In the genomic region with DNA sequence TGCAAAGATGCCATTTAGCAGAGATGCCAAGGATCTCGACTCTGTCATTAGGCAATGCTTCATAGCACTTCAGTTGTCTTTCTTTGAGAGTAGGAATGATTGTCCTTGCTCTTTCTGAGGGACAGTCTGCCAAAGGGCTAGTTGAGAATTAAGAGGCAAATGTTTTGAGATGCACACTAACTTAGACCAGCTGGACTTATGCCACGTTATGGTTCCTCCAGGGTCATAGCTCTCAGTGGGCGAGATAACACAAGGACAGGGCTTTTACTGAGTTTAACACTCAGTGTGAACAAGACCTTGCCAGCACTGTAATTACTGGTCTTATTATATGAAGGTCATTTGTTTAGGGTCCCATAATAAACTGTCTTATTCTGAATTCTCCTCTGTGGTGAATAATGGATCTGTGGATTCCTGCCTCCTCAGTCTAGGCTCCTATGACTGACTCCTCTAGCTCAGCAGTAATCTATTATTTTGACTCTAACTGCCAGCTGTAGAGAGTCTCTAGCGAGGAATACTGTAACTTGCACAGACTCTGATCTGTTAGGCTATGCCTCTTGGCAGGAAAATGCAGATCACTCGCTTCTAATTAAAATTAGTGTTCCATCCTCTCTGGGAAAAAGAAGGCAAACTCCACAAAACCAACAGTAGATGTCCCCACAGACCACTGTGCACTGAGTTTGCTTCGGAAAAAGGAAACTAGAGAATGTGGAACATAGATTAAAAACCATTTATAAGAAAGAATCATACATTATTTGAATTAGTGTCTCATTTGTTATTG, we compare ENCODE assay signal across 8 mouse cellular contexts.
DNase-seq lines count a peak whose midpoint lies in the region; ATAC-seq and TF ChIP-seq lines count a peak whose summit lies in the region.
"Had no signal": no experiment of that assay in that cellular context is flagged by ENCODE, and none has a peak within 500 bp of the region (broad histone marks: within the 10 kb centered on the region; RNA-seq: fewer than 3 reads in every experiment).

No protein-coding gene starts in this region.

- no peak; the same call in 1 of the 2 replicates for ATAC-seq in lung, embryonic 14.5 days (ENCODE audit: insufficient read depth)
- peak; percentile 87 for ATAC-seq in forebrain, embryonic 14.5 days

- no peak overlapping the region for H3K27ac ChIP-seq in lung, embryonic 14.5 days (ENCODE audit: low read depth)
- H3K27ac ChIP-seq in forebrain, embryonic 14.5 days (ENCODE audit: low read depth, low read length) = no peak overlapping the region
- H3K27ac ChIP-seq: heart, embryonic 15.5 days had no signal

- H3K27me3 ChIP-seq in lung, embryonic 14.5 days (ENCODE audit: insufficient read depth, low read length) = no peaks in the 10 kb centered on the region
- no peaks in the 10 kb centered on the region for H3K27me3 ChIP-seq in forebrain, embryonic 14.5 days (replicated peaks; ENCODE audit: control insufficient read depth, insufficient read depth, low read length)
- H3K27me3 ChIP-seq: heart, embryonic 15.5 days had no signal

- H3K9me3 ChIP-seq in lung, embryonic 14.5 days (ENCODE audit: low read depth, low read length) = no peaks in the 10 kb centered on the region
- H3K9me3 ChIP-seq in forebrain, embryonic 14.5 days (replicated peaks; ENCODE audit: control insufficient read depth, low read length) = no peaks in the 10 kb centered on the region
- H3K9me3 ChIP-seq: heart, embryonic 15.5 days had no signal

- H3K36me3 ChIP-seq in lung, embryonic 14.5 days (ENCODE audit: insufficient read depth) = no peaks in the 10 kb centered on the region
- no peaks in the 10 kb centered on the region for H3K36me3 ChIP-seq in forebrain, embryonic 14.5 days (ENCODE audit: control insufficient read depth, insufficient read depth, low read length)
- H3K36me3 ChIP-seq: heart, embryonic 15.5 days had no signal

- H3K4me2 ChIP-seq in lung, embryonic 14.5 days = no peak overlapping the region
- no peak overlapping the region for H3K4me2 ChIP-seq in forebrain, embryonic 14.5 days (ENCODE audit: low read length)
- H3K4me2 ChIP-seq: heart, embryonic 15.5 days had no signal

- no peak overlapping the region for H3K9ac ChIP-seq in lung, embryonic 14.5 days
- H3K9ac ChIP-seq in forebrain, embryonic 14.5 days (ENCODE audit: low read length) = no peak overlapping the region
- H3K9ac ChIP-seq: heart, embryonic 15.5 days had no signal

- 50% methylated on average over 6 of the region's 6 CpGs for WGBS in lung, embryonic 14.5 days
- WGBS in forebrain, embryonic 14.5 days = 23% methylated on average over 6 of the region's 6 CpGs

- peak; percentile 67 for DNase-seq in lung, embryonic 14.5 days
- no peak for DNase-seq in lung, postnatal 10 days
- peak; percentile 92 for DNase-seq in forebrain, embryonic 14.5 days (ENCODE audit: low spot score)
- DNase-seq in layer of hippocampus, adult 9-10 months (ENCODE audit: low spot score) = peak; percentile 32
- DNase-seq in right cerebral cortex, adult 2 months (ENCODE audit: low spot score in 2 of 2) = peak; percentile 48 to 60
- DNase-seq in adrenal gland, postnatal 4 days (ENCODE audit: low spot score in 2 of 2) = no peak
- no peak for DNase-seq in kidney, adult 8-10 months

- no peak overlapping the region for H3K4me3 ChIP-seq in lung, embryonic 14.5 days (ENCODE audit: low read depth, low read length)
- no peak overlapping the region for H3K4me3 ChIP-seq in forebrain, embryonic 14.5 days (ENCODE audit: low read depth, low read length)
- H3K4me3 ChIP-seq: heart, embryonic 15.5 days had no signal

- TF ChIP-seq CTCF in lung, embryonic 14.5 days (IDR thresholded peaks at IDR 0.05; ENCODE audit: low read depth) = peak; percentile 42

- H3K4me1 ChIP-seq in lung, embryonic 14.5 days (ENCODE audit: insufficient read depth) = no peaks in the 10 kb centered on the region
- H3K4me1 ChIP-seq in forebrain, embryonic 14.5 days (ENCODE audit: control insufficient read depth, insufficient read depth, low read length) = peaks cover 12% of the 10 kb centered on the region
- H3K4me1 ChIP-seq: heart, embryonic 15.5 days had no signal

Comparison
In these comparisons a context has a peak if more than half of its experiments do, and no peak if none do; other contexts are left out.
1. DNase-seq: peak in lung, embryonic 14.5 days (single experiment), forebrain, embryonic 14.5 days (single experiment), layer of hippocampus, adult 9-10 months (single experiment) and right cerebral cortex, adult 2 months (2 of 2); none in lung, postnatal 10 days (single experiment), adrenal gland, postnatal 4 days (0 of 2) and kidney, adult 8-10 months (0 of 2).